Mouse (Mus musculus) adrenal gland, postnatal 25 days (tissue): ENCODE results near the gene Ptprm. TPM values are rescaled to one million over a fixed set of nuclear protein-coding genes. Genes with fewer than 3 reads are reported as not detected.

Experiments used
- DNase-seq: peaks from one replicate; pipeline ENCODE4 v3.0.0; 2021; ENCODE audit warnings: mixed read lengths
- total RNA-seq: library from RNA; stranded (reverse); gene quantifications from 2 replicates; pipeline ENCODE4 v1.2.3, GENCODE M21; 2021

The Ptprm gene
- total RNA-seq, 1 experiment from 2014 or later: 41.0 TPM

DNA sequence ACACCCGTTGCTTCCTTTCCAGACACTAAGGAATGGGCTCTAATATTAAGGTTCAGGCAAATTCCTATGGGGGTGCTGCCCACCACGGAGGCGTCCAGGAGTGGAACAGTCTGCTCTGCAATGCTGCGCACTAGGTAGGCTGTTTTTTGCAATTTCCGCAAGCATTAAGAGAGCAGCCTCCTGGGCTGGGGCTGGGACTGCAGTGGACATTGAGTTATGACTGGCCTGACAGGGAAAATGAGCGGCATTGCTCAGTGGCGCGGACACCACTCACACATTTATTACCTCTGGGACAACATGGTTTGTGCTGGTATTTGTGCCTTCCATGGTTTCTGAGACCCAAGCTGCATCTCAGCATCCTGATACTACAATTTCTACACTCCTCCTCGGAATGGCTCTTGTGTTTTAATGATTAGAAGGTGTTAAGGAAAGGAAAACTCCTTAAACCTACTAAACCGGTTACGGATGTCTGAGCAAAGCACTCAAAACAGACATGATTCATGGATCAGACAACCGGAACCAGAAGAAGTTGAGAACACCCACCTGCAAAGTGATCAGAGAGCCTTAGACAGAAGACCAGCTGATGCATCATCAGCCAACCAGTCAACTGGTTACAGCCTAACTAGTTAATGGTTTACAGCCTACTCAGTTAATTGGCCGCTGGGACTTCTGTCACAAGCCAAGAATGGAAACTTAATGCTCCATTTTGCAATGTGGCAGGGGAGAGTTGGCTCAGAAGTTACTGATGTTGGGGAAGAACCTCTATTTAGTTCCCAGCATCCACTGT is 76.9 kb downstream of the Ptprm start:
- no peak for DNase-seq

- DNase-seq: peak; percentile 50
These were observed 79.6 kb downstream of the Ptprm start for GRCm38 (mm10) chr17:67274531-67275094.

GRCm38 (mm10) chr17:67272928-67273327 is 81.3 kb downstream of the Ptprm start:
- DNase-seq: no peak

GRCm38 (mm10) chr17:67268475-67269080 is 85.7 kb downstream of the Ptprm start:
- DNase-seq: no peak

DNA sequence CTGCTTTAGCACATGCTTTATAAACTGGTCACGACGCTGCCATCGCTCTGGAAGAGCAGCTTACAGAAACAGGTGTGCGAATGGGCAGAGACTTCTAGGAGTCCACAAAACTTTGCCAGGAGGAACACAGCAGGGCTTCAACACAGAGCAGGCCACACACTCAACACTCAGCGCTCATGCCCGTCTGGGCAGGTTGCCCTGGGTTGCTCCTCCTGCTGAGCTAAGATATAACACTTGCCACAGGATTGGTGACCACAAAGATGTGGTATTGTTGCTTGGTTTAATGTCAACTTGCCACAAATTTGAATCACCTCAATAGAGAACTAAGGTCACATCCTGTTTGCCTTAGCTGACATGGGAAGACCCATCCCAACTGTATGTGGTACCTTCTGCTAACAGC is 88.0 kb downstream of the Ptprm start:
- no peak for DNase-seq

- DNase-seq: no peak
These were observed 88.7 kb downstream of the Ptprm start for GRCm38 (mm10) chr17:67265520-67265919.

DNA sequence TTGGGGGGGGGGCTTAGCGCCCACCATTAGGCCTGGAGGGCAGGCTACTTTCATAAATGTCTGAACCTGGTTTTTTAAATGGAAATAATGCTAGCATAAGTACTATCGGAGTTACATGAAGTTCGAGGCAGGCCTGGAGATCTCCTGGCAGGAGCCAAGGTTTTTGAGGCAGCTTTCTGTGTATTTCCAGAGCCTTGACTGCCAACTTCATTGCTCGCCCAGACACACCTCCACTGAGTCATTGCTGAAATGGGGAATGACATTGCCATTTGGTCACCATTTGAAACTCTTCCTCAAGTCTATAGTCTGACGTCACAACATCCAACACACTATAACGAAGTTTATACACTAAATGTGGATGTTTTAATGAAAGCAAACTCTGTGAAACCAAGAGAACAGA is 89.5 kb downstream of the Ptprm start:
- no peak for DNase-seq

- no peak for DNase-seq
These were observed 91.2 kb downstream of the Ptprm start for GRCm38 (mm10) chr17:67263024-67263423.

DNA sequence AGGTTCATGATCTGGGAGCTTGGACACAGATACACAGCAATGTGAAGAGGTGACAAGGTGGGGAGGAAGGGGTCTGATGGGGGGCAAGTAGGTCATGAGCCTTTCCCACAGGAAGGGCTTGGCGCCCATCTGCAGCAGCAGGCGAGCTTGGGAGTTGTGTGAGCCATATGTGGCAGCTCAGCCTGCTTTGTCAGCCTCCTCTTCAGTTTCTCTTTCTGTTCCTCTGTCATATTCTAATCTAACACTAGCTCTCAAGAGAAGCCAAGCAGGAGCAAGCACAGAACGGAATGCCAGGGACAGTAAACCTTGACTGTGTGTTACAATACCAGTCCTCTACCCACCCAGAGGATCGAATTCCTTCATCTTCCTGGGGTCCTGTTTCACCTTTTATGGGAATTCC is 94.2 kb downstream of the Ptprm start:
- DNase-seq: no peak

GRCm38 (mm10) chr17:67257780-67258179 is 96.5 kb downstream of the Ptprm start:
- DNase-seq: no peak

DNA sequence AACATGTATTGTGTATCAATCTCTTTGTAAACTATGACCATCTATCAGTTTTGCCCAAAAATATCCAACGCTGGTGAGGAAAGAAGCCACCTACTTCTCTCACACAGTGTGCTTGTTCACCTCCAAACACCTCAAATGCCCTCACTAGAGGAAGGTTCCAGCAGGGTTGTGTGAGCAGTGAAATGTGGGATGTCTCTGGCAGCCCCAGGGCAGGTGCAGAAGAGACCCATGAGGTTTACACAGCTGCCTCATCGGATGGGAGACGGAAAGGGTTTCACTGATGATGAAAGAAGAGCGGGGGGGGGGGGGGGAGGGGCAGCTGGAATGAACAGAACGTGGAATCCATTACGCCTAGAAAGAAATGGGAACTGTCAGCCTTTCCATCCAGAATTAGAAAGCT is 98.1 kb downstream of the Ptprm start:
- no peak for DNase-seq

DNA sequence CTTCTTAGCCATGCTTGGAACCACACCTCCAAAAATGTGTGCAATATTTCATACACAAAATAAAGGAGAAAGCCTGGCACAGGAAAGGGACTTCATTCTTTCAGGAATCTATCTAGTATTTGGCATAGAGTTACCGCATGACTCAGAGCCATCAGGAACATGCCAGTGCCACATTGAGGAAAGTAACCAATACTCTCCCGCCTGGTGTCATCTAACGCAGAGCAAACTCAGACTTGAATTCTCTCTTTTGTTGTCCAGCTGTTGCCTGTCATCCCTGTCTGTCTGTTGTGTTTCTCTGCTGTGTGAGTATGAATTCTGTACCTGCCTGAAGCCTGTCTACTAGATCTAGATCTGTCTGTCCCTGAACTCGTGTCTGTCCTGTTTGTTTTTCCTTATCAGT is 100.8 kb downstream of the Ptprm start:
- DNase-seq: no peak

DNA sequence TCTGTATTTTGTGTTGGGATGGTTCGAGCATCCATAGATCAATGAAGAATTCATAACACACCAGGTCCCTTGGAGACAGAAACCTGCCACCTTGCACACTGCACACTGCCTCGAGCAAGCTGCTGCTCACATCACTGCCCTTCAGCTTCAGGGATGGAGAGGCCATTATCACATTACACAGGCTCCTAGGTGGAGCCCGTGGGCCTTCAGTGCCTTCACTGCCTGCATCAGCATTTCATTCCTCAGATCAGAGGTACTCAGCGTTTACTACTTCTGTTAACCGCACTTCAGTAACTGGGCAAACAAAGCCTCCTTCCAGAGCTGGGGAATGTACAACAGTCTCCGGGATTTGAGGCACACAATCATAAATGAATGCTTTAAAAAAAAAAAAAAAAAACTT is 101.3 kb downstream of the Ptprm start:
- DNase-seq: no peak

GRCm38 (mm10) chr17:67245273-67245875 is 108.9 kb downstream of the Ptprm start:
- DNase-seq: no peak

DNA sequence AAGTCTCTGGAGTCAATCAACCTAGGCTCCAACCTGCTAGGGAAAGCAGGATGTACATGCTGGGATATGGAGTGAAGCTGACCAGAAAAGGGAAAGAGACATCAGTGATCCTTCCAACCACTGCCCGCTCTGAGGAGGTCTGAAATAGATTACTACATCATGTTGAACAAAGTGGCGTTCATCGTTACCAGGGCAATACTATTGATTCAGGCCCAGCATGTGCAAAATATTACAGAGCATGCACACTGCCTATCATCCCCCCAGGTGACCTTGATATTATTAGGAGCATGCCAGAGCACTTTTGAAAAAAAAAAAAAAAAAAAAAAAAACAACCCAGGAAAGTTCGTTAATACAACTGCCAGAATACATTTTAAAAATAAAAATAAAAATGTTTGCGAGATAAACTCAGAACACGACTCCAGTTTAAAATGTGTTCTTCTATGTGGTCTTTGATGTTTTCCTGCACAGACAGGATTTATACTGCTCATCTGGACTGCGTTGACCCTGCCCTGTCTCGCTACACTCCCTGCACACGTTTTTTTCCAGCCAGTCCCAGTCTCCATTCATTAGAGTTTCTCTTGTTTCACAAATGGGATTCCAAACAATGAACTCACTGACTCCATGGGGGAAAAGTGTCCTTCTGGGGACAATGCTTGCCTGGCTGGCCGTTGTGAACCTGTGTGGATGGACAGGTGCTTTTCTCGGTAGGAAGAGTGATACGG is 111.3 kb downstream of the Ptprm start:
- DNase-seq: no peak

- no peak for DNase-seq
These were observed 112.1 kb downstream of the Ptprm start for GRCm38 (mm10) chr17:67241951-67242773.

DNA sequence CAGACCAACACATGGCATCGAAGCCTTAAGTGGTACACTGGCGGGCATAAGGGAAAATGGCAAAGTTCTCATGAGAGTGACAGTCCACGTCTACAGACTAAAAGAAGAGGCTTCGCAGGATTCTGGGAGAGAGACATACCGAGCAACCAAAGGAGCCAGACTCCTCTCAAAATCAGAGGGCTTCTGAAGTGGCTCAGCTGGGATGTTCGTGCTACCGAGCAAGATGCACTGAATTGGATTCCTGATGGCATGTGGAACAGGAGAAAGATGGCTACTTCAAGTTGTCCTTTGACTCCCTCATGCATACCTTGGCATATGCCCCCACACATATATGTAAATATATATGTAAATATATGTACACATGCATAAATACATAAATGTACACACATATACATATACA is 115.4 kb downstream of the Ptprm start:
- no peak for DNase-seq

GRCm38 (mm10) chr17:67237407-67237806 is 116.8 kb downstream of the Ptprm start:
- no peak for DNase-seq

DNA sequence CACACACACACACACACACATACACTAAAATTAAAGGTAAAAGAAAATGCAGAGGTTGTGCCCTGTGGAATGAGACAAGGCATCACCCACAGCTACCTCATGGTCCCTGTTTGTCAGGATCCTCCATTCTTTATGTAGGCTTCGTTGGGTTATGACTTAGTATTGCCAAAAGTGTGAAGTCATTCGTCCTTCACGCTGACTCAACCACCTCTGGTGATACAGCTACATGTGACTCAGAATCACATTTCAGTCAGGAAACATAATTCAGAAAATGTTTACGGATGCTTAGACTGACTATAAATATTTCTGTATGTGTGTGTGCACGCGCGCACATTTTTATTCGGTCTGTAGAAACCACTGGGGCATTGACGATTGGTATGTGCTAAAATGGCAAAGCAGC is 121.2 kb downstream of the Ptprm start:
- no peak for DNase-seq

DNA sequence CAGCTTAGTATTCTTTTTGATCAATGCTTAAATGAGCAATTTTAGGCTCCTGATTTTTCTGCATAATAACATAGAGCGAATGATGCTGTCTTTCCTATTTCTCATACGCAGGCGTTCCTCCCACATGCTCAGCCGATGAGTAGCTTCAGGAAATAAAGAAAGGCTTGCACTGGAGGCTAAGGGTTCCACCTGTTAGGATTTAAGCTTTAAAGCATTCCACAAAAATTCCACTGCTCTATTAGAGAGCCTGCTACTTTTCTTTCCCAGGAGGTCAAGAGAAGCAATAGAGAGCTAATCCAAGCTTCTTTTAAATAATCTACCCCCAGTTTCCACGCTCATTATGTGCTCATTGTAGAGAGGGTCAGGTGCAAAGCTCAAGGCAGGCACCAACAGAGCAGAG is 127.3 kb downstream of the Ptprm start:
- no peak for DNase-seq

DNA sequence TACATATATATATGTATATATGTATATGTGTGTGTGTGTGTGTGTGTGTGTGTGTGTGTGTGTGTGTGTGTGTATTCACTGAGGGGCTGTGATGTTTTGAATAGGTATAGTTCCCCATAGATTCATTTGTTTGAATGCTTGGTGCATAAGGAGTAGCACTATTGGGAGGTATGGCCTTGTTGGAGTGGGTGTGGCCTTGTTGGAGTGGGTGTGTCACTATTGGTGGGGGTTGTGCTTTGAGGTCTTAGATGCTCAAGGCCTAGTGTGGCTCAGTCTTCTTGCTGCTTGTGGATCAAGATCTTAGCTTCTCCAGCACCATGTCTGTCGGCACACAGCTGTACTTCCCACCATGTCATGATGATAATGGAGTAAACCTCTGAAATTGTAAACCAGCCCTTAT is 138.9 kb downstream of the Ptprm start:
- no peak for DNase-seq

- DNase-seq: no peak
These were observed 140.5 kb downstream of the Ptprm start for GRCm38 (mm10) chr17:67213711-67214110.
